Mouse (Mus musculus): ENCODE measurements around the gene Acadl. TPM values are rescaled to one million over a fixed set of nuclear protein-coding genes. Genes with fewer than 3 reads are reported as not detected.

The Acadl gene
- total and polyA plus RNA-seq, 3 experiments = 0.12 to 0.32 TPM; not detected in 1

DNA sequence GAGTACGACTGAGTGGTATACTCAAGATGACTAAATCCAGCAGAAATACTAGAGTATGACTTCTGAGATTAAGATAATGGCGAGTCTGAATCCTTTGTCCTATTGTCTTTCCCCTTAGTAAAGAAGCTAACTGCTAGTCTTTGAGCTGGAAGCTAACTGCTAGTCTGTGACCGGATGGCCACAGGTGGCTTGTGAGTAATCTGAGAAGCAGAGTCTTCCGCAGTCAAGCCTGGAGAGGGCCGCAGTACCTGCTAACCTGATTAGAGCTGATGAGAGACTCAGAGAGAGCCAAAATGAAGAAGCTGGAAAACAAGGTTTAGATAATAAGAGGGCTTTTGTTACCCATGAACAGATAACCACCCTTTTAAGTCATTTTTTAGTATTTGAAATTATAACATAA lies 58.4 kb downstream of the Acadl start:
- Histone ChIP-seq H3K9ac (ENCODE audit: control insufficient read depth, low read depth, low read length, poor library complexity, severe bottlenecking) (no peak overlapping the region), H3K36me3 (ENCODE audit: control insufficient read depth in 1 of 2, insufficient read depth in 2 of 2, low read length in 2 of 2) (peaks cover 0 to 5% of the 10 kb centered on the region in 2 experiments; a peak in 3 of 4 replicates), H3K27me3 (ENCODE audit: control insufficient read depth in 1 of 2, insufficient read depth in 2 of 2, low read length in 2 of 2) (no peaks in the 10 kb centered on the region), H3K4me1 (ENCODE audit: control insufficient read depth in 1 of 2, insufficient read depth in 2 of 2, low read length in 2 of 2) (peaks cover 0 to 7% of the 10 kb centered on the region in 2 experiments; a peak in 2 of 4 replicates), H3K4me3 (ENCODE audit: control insufficient read depth in 1 of 2, insufficient read depth in 1 of 2, low read depth in 2 of 2, low read length in 2 of 2) (no peak overlapping the region), H3K27ac (ENCODE audit: control insufficient read depth, low read depth, low read length) (no peak overlapping the region), H3K9me3 (replicated peaks; ENCODE audit: insufficient read depth, low read length) (no peaks in the 10 kb centered on the region), H3K79me2 (ENCODE audit: control insufficient read depth, insufficient read depth, low read length, poor library complexity) (no peaks in the 10 kb centered on the region)
- TF ChIP-seq ZMIZ1 (IDR thresholded peaks at IDR 0.05; ENCODE audit: low read depth, low read length) (no peak), JUND (IDR thresholded peaks at IDR 0.05; ENCODE audit: low read depth, low read length) (no peak), TAL1 (IDR thresholded peaks at IDR 0.05; ENCODE audit: low read length) (no peak), SMC3 (IDR thresholded peaks at IDR 0.05; ENCODE audit: low read depth, low read length) (no peak), POLR2AphosphoS2 (IDR thresholded peaks at IDR 0.05; ENCODE audit: low read length) (no peak), NELFE (IDR thresholded peaks at IDR 0.05; ENCODE audit: low read depth, low read length) (no peak), TBP (IDR thresholded peaks at IDR 0.05; ENCODE audit: low read depth, low read length) (no peak), GABPA (IDR thresholded peaks at IDR 0.05; ENCODE audit: low read depth, low read length) (no peak), UBTF (IDR thresholded peaks at IDR 0.05; ENCODE audit: borderline replicate concordance, insufficient read depth, low read depth, low read length) (no peak), TCF12 (IDR thresholded peaks at IDR 0.05; ENCODE audit: low read depth, low read length) (0 out of 2 replicates have a peak, but pooled peaks have one; percentile 19), ETS1 (IDR thresholded peaks at IDR 0.05; ENCODE audit: low read depth, low read length) (no peak), EP300 (IDR thresholded peaks at IDR 0.05; ENCODE audit: low read depth in 1 of 2, low read length in 2 of 2) (peak; percentile 15 to 21; a peak in 2 of 4 replicates), HCFC1 (IDR thresholded peaks at IDR 0.05; ENCODE audit: low read depth, low read length) (no peak), NRF1 (IDR thresholded peaks at IDR 0.05; ENCODE audit: insufficient read depth, low read depth, low read length, poor library complexity, severe bottlenecking) (no peak), E2F4 (IDR thresholded peaks at IDR 0.05; ENCODE audit: borderline replicate concordance, low read depth, low read length) (no peak), MYB (IDR thresholded peaks at IDR 0.05; ENCODE audit: low read depth, low read length) (no peak)
- DNase-seq (ENCODE audit: low read depth, low spot score) = peak; percentile 37

DNA sequence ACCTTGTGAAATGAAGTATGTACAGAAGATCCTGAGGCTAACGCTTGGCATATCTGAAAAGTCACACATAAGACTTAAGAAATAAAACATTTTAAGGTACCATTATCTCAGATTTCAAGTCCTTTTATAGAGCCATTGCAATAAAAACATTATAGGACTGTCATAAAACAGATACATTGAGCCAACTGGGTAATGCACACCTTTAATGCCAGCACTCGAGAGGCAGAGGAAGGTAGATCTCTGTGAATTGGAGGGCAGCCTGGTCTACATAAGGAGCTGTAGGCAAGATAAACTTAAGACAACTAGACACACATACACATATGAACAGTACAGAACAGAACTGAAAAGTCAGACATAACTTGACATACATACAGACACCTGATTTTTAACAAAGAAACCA lies 65.1 kb downstream of the Acadl start:
- TF ChIP-seq GABPA (IDR thresholded peaks at IDR 0.05; ENCODE audit: low read depth, low read length) = no peak
- TF ChIP-seq UBTF (IDR thresholded peaks at IDR 0.05; ENCODE audit: borderline replicate concordance, insufficient read depth, low read depth, low read length) = no peak
- no peak for TF ChIP-seq ZKSCAN1 (IDR thresholded peaks at IDR 0.05; ENCODE audit: low read depth, low read length)
- no peak for TF ChIP-seq BHLHE40 (IDR thresholded peaks at IDR 0.05; ENCODE audit: borderline replicate concordance, low read depth, low read length)
- TF ChIP-seq CHD1 (IDR thresholded peaks at IDR 0.05; ENCODE audit: low read depth, low read length) = no peak
- no peak for TF ChIP-seq RCOR1 (IDR thresholded peaks at IDR 0.05; ENCODE audit: low read depth, low read length)
- TF ChIP-seq POLR2AphosphoS2 (IDR thresholded peaks at IDR 0.05; ENCODE audit: low read length) = no peak
- TF ChIP-seq MAZ (IDR thresholded peaks at IDR 0.05; ENCODE audit: low read depth, low read length) = no peak
- no peak for TF ChIP-seq KAT2A (conservative IDR thresholded peaks at IDR 0.05; ENCODE audit: low read depth, low read length)
- no peak for TF ChIP-seq MAFK (IDR thresholded peaks at IDR 0.05; ENCODE audit: borderline replicate concordance, low read depth, low read length)

More for the DNA sequence above, 65.1 kb downstream of the Acadl start:
- DNase-seq (ENCODE audit: low read depth, low spot score) = no peak
- no peaks in the 10 kb centered on the region for H3K9me3 ChIP-seq (replicated peaks; ENCODE audit: insufficient read depth, low read length)
- H3K36me3 ChIP-seq (ENCODE audit: control insufficient read depth in 1 of 2, insufficient read depth in 2 of 2, low read length in 2 of 2) = no peaks in the 10 kb centered on the region; a peak in 1 of 4 replicates
- no peaks in the 10 kb centered on the region for H3K4me1 ChIP-seq (ENCODE audit: control insufficient read depth in 1 of 2, insufficient read depth in 2 of 2, low read length in 2 of 2)
- no peaks in the 10 kb centered on the region for H3K79me2 ChIP-seq (ENCODE audit: control insufficient read depth, insufficient read depth, low read length, poor library complexity)
- no peaks in the 10 kb centered on the region for H3K27me3 ChIP-seq (ENCODE audit: control insufficient read depth in 1 of 2, insufficient read depth in 2 of 2, low read length in 2 of 2)
- no peak overlapping the region for H3K27ac ChIP-seq (ENCODE audit: control insufficient read depth, low read depth, low read length)
- no peak overlapping the region for H3K9ac ChIP-seq (ENCODE audit: control insufficient read depth, low read depth, low read length, poor library complexity, severe bottlenecking)
- no peak overlapping the region for H3K4me3 ChIP-seq (ENCODE audit: control insufficient read depth in 1 of 2, insufficient read depth in 1 of 2, low read depth in 2 of 2, low read length in 2 of 2)
